Mouse (Mus musculus) monocyte, adult 2 months (primary cell): ENCODE results near the gene C8b.

ENCODE experiments used
- DNase-seq, 2 experiments: peaks; one replicate each; pipeline ENCODE4 v3.0.0; 2022; ENCODE audit warnings: low spot score in 2 of 2, low read depth in 1 of 2

Gene C8b

DNA sequence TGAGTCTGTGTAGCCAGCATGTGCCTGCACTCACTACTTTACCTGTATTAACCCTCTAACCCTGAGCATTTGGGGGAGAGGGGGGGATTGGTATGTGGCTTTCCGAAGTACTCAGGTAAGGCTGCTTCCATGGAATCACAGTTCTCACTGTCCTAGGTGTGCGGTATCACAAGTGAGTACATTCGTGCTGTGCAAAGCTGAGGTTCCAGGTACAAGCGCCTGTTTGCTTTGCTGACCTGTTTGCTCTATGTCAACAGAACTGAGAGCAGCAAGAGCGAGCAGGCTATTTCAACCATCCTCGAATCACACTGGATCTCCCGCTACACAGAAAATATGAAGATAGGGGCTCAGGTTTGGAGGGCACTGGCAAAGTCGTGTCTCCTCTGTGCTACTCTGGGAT, at the start of gene C8b:
Gene C8b, plus strand, starts transcription at position 253 of the 400 bp plus-strand sequence.
- no peak for DNase-seq

GRCm38 (mm10) chr4:104716506-104716905, 49.6 kb upstream of the C8b start:
- no peak for DNase-seq

GRCm38 (mm10) chr4:104718973-104719795, 46.9 kb upstream of the C8b start:
- DNase-seq: no peak

DNA sequence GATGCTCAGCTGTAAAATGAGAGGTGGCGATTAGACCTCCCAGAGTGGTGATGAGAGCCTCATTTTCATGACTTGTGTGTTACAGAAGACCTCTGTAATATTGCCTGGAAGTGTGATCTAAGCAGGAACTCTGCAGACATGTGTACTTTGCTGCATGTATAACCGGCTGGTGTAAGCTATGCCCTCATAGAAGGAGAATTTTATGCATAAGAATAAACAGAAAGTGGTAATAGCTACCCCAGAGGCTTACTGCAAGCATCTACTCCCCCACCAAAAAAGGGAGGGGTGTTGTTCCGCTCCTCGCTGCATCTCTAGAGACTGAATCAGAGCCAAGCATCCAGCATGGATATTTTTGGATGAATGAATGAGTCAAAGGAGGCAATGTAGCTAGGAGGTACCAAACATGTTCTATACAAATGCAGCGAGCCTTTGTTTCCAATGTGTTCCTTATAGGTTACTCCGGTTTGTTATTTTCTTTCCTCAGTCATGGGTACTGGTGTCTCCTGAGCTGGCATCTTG, 42.5 kb upstream of the C8b start:
- no peak for DNase-seq

GRCm38 (mm10) chr4:104724258-104724657, 41.9 kb upstream of the C8b start:
- no peak for DNase-seq

DNA sequence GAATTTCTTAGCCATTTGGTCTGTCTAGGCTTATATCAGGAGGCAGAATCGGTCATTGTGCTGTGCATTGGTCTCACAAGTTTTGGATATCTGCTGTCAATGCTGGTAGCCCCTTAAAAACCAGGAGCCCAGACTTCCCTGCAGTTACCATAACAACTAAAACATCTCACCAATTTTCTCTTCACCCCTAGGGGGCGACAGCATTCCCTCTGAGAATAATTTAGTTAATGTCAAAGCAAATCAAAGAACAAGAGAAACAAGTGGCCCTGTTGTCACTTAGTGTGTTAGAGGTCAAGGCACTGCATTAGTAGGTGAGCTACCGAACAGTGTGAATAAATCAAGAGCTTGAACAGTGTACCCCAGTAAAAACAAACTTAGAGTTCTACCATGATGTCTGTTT, 40.4 kb upstream of the C8b start:
- no peak for DNase-seq

GRCm38 (mm10) chr4:104729185-104729584, 36.9 kb upstream of the C8b start:
- no peak for DNase-seq

GRCm38 (mm10) chr4:104746500-104746899, 19.6 kb upstream of the C8b start:
- DNase-seq: no peak

DNA sequence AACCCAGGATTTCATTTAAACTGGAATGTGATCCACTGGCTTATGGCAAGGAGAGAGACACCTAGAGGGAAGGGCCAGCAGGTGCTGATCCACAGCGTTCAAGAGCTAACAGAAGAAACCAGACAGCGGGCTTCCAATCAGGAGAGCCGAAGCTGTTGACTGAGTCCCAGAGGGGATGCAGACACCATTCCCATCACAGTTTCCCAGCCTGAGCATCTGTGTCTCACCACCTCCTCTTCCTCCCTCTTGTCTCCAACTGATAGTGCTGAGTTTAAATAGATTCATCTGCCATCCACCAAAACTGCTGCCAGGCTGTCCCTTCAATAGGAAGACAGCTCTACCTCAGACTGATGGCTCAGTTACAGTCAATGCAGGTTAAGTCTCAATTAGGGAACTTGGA, 12.0 kb upstream of the C8b start:
- DNase-seq: no peak

DNA sequence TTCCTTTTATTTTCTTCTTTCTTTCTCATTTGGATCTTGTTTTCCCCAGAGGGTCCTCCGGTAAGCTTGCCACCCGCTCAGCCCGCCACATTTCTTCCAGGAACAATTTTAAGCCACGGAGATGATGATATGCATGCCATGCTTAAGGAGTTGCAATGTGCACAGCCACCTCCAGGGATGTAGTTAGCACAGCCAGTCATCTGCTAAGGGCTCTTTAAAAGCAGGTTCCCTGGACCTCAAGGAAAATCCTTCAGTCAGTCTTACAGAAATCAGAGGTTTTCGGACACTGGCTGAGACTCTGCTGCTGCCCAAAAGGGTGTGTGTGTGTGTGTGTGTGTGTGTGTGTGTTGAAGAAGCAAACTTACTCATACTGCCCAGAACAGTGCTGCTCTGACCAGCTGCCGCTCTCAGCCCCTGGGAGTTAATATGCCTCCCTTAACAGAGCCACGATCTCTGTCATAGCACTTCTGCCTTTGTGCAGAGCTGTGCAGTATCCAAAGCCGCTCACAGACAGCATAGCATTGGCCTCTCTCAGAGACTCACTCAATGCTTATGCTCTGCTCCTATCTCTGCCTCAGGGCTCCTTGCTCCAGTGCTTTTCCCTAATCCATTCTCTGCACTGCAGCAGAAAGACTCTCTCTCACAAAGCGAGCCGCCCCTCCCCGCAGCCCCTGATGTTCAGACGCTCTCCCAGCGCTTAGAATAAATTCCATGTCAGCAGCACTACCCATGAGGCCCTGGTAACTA, 5.1 kb upstream of the C8b start:
- DNase-seq: no peak

DNA sequence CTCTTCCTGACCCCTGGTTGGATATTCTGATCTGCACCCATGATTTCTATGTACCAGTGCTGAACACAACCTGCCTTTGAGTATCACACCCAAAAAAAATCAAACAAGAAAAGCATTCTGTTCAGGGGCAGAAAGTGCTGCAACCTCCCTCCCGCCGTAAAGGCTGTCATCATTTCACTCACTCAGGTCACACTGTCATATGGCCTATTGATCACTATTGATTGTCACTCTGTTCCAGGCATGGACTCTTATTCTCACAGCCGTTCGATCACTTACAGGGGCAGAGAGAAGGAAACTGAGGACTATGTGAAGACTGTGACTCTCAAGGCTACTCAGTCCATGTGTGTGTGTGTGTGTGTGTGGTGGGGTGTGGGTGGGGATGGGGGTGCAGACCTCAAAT, 2.1 kb downstream of the C8b start:
- no peak for DNase-seq

DNA sequence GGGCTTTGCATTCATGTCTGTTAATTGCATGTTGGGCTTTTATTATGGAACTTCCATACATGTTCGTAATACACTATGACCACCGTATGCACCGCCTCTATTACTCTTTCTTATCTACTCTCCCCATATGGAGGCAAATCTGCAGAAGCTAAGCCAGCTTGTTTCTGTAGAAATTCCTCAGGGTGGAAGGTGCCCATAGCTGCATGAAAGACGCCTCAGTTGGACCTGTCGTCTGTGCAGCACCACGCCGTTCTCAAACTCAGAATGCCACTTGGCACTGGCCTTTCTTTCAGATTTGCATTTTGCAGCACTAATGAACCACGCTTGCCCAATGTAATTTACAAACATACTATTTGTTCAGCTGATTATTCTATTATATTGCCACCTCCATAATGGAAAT, 3.5 kb downstream of the C8b start:
- no peak for DNase-seq

- DNase-seq: no peak
Observed at GRCm38 (mm10) chr4:104770331-104770730, 4.2 kb downstream of the C8b start.

DNA sequence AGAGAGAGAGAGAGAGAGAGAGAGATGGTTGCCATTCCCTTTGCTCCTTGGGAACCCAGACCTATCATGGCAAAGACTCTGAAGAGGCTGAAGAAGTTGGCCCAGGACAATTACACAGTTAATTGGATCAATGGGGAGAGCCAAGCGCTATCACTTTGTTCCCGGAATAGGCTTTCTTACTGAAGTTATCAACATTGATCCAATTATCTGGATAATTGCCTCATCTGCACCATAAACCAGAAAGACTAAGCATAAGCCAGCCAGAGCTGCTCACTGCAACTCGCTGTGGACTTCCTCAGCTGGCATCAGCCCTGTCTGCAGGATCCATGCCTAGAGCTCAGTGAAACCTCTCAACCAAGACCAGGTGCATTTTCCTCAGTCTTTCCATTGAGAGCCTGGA, 9.5 kb downstream of the C8b start:
- DNase-seq: no peak

DNA sequence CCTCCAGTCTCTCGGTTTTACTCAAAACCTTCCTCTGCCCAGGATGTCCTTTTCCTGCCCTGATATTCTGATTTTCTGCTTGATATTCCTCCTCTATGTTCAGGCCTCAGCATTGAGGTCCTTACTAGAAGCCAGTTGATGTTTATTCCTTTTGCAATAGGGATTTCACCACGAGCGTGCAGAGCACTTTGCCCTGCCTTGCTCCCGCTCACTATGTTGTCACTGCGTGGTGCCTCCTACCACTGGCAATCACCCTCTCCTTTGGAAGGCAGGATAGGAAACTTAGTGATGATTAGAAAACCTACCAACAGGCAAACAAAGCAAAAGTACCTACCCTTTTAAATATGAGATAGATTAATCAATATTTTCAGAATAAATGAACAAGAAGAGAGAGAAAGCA, 13.3 kb downstream of the C8b start:
- DNase-seq: no peak

DNA sequence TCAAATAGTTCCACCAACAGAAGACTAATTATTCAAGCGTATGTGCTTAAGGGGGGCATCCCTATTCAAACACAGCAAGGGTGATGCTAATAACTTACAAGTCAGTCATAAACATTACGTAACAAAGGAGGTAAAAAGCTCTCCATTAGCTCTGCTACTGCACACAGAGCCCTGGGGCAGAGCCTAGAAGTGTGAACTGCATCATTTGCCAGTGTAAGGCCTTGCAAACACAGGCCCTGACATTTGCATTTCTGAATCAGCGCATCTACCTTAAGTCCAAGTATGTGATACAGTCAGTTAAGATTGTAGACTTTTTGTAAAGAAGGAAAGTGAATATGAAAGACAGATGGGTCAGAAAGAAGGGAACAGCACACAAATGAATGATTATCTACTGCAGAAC, 15.3 kb downstream of the C8b start:
- no peak for DNase-seq

GRCm38 (mm10) chr4:104782346-104782745, 16.2 kb downstream of the C8b start:
- no peak for DNase-seq

DNA sequence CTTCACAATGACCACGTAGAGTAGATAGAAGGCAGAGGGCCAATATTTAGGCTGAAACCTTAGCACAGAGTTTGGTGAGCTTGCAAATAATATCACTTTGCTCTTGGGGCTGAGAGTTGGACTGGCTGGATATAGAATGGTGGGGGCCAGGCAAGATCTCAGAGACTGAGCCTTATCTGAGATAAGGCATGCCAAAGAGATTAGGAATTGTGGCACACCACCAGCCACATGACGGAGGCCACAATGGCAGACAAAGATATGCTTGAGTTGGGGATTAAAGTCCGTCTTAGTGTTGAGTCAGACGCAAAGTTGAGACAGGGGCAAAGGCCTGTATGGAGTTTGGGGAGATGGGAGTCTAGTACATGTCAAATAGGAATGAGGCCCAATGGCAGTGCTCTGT, 26.0 kb downstream of the C8b start:
- DNase-seq: no peak

DNA sequence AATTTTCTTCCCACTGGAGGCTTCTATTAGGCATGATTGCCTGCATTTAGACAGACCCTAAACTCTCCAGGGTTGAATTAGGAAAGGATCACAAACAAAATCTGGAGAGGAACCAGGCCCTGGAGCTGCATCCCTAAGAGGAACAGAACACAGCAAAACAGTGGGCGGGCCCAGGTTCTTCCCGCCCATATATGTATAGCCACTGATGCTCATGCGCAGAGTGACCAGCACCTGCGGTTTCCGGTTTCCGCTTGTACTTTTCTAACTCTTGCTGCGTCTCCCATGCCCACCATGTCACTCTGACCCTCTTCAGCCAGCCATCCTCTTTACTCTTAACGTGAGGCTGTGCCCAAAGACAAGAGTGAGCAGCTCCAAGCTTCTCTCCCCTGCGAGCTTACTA, 32.8 kb downstream of the C8b start:
- DNase-seq: no peak

- no peak for DNase-seq
Observed at GRCm38 (mm10) chr4:104801625-104802024, 35.5 kb downstream of the C8b start.

- DNase-seq: no peak
Observed at GRCm38 (mm10) chr4:104804100-104804499, 38.0 kb downstream of the C8b start.
